Mouse (Mus musculus): Measurements from ENCODE around the gene Tfap4. TPM values are rescaled to one million over a fixed set of nuclear protein-coding genes. Genes with fewer than 3 reads are reported as not detected.

Gene Tfap4
- polyA plus RNA-seq, 2 experiments: 19.6 to 29.9 TPM

DNA sequence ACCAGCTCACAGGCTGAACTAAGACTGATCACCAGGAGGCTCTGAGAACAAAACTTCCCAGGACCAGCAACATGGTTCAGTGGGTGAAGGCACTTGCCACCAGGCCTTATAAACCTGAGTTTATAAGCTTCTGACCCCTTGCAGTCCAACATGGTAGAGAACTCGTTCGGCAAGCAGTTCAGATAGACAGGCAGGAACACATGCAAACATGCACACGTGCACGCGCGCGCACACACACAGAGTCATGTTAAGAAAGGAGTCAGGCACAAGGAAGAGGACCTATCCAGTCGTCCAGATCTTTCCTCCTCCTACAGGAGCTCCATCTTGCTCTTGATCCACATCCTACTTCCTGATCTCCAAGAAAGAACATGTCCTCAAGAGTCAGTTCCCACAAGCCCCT is 12.8 kb downstream of the Tfap4 start:
- TF ChIP-seq POLR2A (IDR thresholded peaks at IDR 0.05; ENCODE audit: borderline replicate concordance, extremely low read depth, insufficient read depth, insufficient read length): no peak
- Histone ChIP-seq H3K4me2 (replicated peaks; ENCODE audit: low read depth, low read length, severe bottlenecking) (no peak overlapping the region), H3K9ac (ENCODE audit: low read depth, low read length, severe bottlenecking) (no peak overlapping the region), H3K36me3 (ENCODE audit: control insufficient read depth, insufficient read depth, low read length) (peaks cover 55% of the 10 kb centered on the region), H3K9me3 (ENCODE audit: control insufficient read depth, low read length) (no peaks in the 10 kb centered on the region), H3K27ac (replicated peaks; ENCODE audit: low read depth, low read length) (no peak overlapping the region), H3K4me3 (replicated peaks; ENCODE audit: low read length) (no peak overlapping the region), H3K27me3 (ENCODE audit: control insufficient read depth, insufficient read depth, low read length) (no peaks in the 10 kb centered on the region), H3K4me1 (ENCODE audit: control insufficient read depth, insufficient read depth, low read length) (peaks cover 10% of the 10 kb centered on the region)
- 90% methylated on average over 8 of the region's 8 CpGs for WGBS
- DNase-seq (ENCODE audit: low spot score) (no peak), ATAC-seq (ENCODE audit: low FRiP score, low read depth) (no peak)

DNA sequence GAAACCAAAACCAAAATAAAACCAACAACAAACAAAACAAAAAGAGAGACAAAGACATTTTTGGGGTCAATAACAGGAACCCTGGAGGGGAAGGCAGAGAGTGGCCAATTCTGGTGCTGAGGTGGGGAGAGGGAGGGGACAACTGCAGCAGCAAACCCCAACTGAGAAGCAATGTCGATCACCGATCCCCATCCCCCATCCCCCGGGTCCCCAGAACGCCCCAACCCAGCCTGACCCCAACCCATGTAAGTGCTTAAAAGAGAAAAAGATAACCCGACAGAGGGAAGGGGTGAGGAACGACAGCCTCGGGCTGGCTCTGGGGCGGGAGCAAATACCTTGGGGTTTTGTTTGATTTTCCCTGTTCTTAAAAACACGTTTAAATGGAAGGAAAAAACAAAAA is 14.8 kb downstream of the Tfap4 start:
- WGBS: 82% methylated on average over 9 of the region's 9 CpGs
- peaks cover 45% of the 10 kb centered on the region for H3K36me3 ChIP-seq (ENCODE audit: control insufficient read depth, insufficient read depth, low read length)
- no peak for DNase-seq (ENCODE audit: low spot score)

DNA sequence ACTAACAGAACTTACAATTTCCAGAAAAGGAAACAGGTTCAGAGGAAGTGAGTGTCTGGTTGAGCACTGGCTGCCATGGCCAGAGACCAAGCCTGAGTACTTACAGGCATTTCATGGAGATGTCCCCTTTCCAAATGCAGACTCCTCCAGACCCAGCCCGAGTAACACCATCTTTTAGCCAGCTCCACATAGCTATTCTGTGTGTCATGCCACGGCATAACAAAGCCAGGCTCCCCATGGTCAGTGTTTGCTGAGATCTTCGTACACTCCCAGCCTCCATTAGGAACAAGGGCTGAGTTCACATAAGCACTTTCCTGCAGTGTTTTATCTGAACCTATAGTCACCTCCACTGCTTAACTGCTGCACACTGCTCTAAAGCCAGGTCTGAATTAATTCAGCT is 16.4 kb downstream of the Tfap4 start:
- 75% methylated on average over 3 of the region's 3 CpGs for WGBS
- peaks cover 29% of the 10 kb centered on the region for H3K36me3 ChIP-seq (ENCODE audit: control insufficient read depth, insufficient read depth, low read length)
- no peak for TF ChIP-seq POLR2A (IDR thresholded peaks at IDR 0.05; ENCODE audit: borderline replicate concordance, extremely low read depth, insufficient read depth, insufficient read length)
- H3K9ac ChIP-seq (ENCODE audit: low read depth, low read length, severe bottlenecking): no peak overlapping the region
- no peak overlapping the region for H3K27ac ChIP-seq (replicated peaks; ENCODE audit: low read depth, low read length)
- no peak overlapping the region for H3K4me3 ChIP-seq (replicated peaks; ENCODE audit: low read length)
- peaks cover 3% of the 10 kb centered on the region; the same call in 1 of the 2 replicates for H3K4me1 ChIP-seq (ENCODE audit: control insufficient read depth, insufficient read depth, low read length)
- no peaks in the 10 kb centered on the region for H3K27me3 ChIP-seq (ENCODE audit: control insufficient read depth, insufficient read depth, low read length)
- H3K9me3 ChIP-seq (ENCODE audit: control insufficient read depth, low read length): no peaks in the 10 kb centered on the region
- ATAC-seq (ENCODE audit: low FRiP score, low read depth) (no peak), DNase-seq (ENCODE audit: low spot score) (no peak)
- H3K4me2 ChIP-seq (replicated peaks; ENCODE audit: low read depth, low read length, severe bottlenecking): no peak overlapping the region

More for the DNA sequence above, 14.8 kb downstream of the Tfap4 start:
- TF ChIP-seq POLR2A (IDR thresholded peaks at IDR 0.05; ENCODE audit: borderline replicate concordance, extremely low read depth, insufficient read depth, insufficient read length): no peak
- Histone ChIP-seq H3K9ac (ENCODE audit: low read depth, low read length, severe bottlenecking) (no peak overlapping the region), H3K4me2 (replicated peaks; ENCODE audit: low read depth, low read length, severe bottlenecking) (no peak overlapping the region), H3K9me3 (ENCODE audit: control insufficient read depth, low read length) (no peaks in the 10 kb centered on the region), H3K27me3 (ENCODE audit: control insufficient read depth, insufficient read depth, low read length) (no peaks in the 10 kb centered on the region), H3K4me3 (replicated peaks; ENCODE audit: low read length) (no peak overlapping the region), H3K4me1 (ENCODE audit: control insufficient read depth, insufficient read depth, low read length) (peaks cover 3% of the 10 kb centered on the region; the same call in 1 of the 2 replicates), H3K27ac (replicated peaks; ENCODE audit: low read depth, low read length) (no peak overlapping the region)
- ATAC-seq (ENCODE audit: low FRiP score, low read depth): no peak

DNA sequence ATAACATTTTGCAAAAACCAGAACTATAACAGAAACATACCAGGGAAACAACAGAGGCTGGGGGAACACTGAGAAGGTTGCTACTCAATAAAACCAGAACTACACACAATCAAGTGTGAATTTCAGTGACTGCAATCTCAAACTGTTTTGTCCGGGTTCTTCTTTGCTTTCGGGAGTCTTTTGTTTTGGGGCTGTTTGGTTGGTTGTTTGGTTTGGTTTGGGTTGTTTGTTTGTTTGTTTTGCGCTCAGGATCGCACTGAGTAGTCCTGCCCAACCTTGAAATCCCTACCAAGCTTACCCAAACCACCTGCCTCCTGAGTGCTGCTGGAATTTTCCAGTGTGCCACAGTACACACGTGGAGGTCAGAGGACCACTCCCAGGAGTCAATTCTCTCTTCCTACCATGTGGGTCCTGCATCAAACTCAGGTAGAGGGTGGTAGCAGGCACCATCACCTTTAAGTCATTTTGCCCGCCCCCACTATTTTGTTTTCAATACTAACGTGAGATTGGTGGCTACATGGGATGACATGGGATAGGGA is 17.3 kb downstream of the Tfap4 start:
- 43% methylated on average over 7 of the region's 7 CpGs for WGBS
- Histone ChIP-seq H3K27me3 (ENCODE audit: control insufficient read depth, insufficient read depth, low read length) (no peaks in the 10 kb centered on the region), H3K27ac (replicated peaks; ENCODE audit: low read depth, low read length) (no peak overlapping the region), H3K9ac (ENCODE audit: low read depth, low read length, severe bottlenecking) (peak overlapping the region; percentile 36; the same call in 1 of the 2 replicates), H3K4me2 (replicated peaks; ENCODE audit: low read depth, low read length, severe bottlenecking) (peak overlapping the region; percentile 56), H3K36me3 (ENCODE audit: control insufficient read depth, insufficient read depth, low read length) (peaks cover 21% of the 10 kb centered on the region), H3K9me3 (ENCODE audit: control insufficient read depth, low read length) (no peaks in the 10 kb centered on the region), H3K4me3 (replicated peaks; ENCODE audit: low read length) (peak overlapping the region; percentile 50), H3K4me1 (ENCODE audit: control insufficient read depth, insufficient read depth, low read length) (peaks cover 3% of the 10 kb centered on the region; the same call in 1 of the 2 replicates)
- no peak for TF ChIP-seq POLR2A (IDR thresholded peaks at IDR 0.05; ENCODE audit: borderline replicate concordance, extremely low read depth, insufficient read depth, insufficient read length)
- ATAC-seq (ENCODE audit: low FRiP score, low read depth) (no peak), DNase-seq (ENCODE audit: low spot score) (no peak)

DNA sequence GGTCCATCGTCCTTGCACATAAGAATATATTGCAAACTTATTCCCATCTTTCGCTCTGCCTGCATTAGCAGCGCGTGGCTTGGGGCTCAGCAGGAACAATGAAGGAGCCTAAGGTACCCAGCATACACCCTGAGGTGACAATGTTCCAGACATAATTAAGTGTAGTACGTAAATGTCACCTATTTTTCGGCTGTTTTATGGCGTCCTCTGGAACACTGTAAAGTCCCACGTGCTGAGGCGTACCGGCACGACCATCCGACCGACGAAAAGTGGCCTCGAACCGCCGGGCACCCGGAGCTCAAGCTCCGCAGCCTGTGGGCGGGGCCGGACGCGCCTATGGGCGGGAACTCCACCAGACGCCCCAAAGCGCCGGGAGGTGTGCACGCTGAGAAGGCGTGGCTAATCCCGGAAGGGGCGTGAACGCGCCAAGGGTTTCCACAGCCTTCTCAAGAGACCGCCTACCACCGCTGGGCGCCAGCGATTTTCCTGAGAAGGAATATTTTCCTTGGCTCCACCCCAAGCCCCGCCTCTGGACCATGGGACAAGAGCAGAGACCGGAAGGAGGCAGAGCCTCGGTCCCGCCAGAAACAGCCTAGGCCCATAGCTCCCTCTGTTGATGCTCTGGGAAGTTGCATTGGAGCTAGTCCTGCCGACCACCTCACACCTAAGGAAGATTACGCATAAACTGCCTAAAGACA is 18.0 kb downstream of the Tfap4 start, which contains the start of gene Srl:
Gene Srl (minus strand): TSS at position 316 of the 698 bp plus-strand sequence.
- H3K4me1 ChIP-seq (ENCODE audit: control insufficient read depth, insufficient read depth, low read length): peaks cover 3% of the 10 kb centered on the region; the same call in 1 of the 2 replicates
- ATAC-seq (ENCODE audit: low FRiP score, low read depth) (peak; percentile 97), DNase-seq (ENCODE audit: low spot score) (peak; percentile 100)
- H3K9me3 ChIP-seq (ENCODE audit: control insufficient read depth, low read length): no peaks in the 10 kb centered on the region
- peak within 1 kb of the TSS; percentile 71; the same call in 1 of the 2 replicates for H3K27ac ChIP-seq (replicated peaks; ENCODE audit: low read depth, low read length)
- TF ChIP-seq POLR2A (IDR thresholded peaks at IDR 0.05; ENCODE audit: borderline replicate concordance, extremely low read depth, insufficient read depth, insufficient read length): peak; percentile 89; the same call in 1 of the 2 replicates
- under 1% methylated on average over 39 of the region's 43 CpGs for WGBS
- H3K36me3 ChIP-seq (ENCODE audit: control insufficient read depth, insufficient read depth, low read length): peaks cover 15% of the 10 kb centered on the region
- no peaks in the 10 kb centered on the region for H3K27me3 ChIP-seq (ENCODE audit: control insufficient read depth, insufficient read depth, low read length)
- peak within 1 kb of the TSS; percentile 56 for H3K4me2 ChIP-seq (replicated peaks; ENCODE audit: low read depth, low read length, severe bottlenecking)
- peak within 1 kb of the TSS; percentile 54 for H3K9ac ChIP-seq (ENCODE audit: low read depth, low read length, severe bottlenecking)
- peak within 1 kb of the TSS; percentile 50 for H3K4me3 ChIP-seq (replicated peaks; ENCODE audit: low read length)

All from limb, embryonic 14.5 days (tissue).